Mouse (Mus musculus) spleen, adult 18-20 months (tissue): ENCODE data around the gene March4.

Experiments
- DNase-seq, 2 experiments: peaks; one replicate each; pipeline ENCODE4 v3.0.0; 2022; ENCODE audit warnings: mixed read lengths in 2 of 2

March4 gene

GRCm38 (mm10) chr1:72439146-72439545, 97.6 kb downstream of the March4 start:
- DNase-seq = no peak

DNA sequence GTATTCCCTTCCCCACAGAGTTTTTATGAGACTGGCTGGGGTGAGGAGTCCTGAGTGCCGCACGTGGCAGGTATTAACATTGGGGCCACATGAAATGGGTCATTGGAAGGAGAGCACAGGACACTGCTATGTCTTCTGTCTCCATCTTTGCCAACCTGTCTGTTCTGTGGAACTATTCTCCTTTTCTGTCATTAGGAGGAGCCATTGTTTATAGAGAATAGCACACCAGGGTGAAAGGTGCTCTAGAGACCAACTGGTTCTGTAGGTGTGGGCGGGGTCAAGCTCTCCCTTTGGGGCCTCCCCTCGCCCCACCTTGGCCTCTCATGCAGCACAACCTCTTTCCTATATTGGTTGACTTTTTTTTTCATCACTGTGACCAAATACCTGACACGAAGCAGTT, 99.8 kb downstream of the March4 start:
- no peak for DNase-seq

DNA sequence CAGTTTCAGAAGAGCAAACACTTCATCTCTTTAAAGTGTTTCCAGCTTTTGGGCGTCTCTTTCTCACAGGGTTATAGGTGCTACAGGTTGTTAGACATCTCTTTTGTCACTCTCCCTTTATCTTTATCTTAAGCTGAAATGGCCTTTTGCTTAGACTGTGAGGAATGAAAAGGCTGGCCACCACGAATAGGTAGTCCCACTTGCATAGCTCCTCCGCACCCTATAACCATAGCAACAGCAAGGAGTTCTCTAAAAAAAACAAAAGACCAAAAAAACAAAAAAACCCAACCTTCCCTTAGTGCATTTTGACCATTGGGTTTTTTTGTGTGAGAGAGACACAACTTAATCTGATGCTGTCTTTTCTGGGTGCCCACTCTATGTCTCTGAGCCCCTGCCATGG, 102.2 kb downstream of the March4 start:
- no peak for DNase-seq

DNA sequence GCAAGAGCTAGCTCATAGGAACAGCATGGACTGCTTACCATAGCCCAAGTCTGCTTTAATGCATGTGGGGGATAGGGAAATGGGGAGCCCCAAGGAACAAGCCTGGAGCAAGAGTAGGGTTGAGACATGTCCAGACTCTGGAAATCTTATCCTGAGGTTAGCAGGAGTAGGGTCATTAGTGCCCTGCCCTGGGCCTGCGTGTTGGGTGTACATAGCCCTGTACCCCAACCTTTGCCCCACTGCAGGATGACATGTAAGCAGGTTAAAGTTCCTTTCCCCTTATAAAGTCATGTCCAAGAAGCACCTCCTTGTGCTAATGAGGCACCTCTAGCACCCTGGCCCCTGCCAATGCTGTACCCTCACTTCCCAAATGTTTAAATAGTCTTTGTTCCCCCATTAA, 104.2 kb downstream of the March4 start:
- no peak for DNase-seq

DNA sequence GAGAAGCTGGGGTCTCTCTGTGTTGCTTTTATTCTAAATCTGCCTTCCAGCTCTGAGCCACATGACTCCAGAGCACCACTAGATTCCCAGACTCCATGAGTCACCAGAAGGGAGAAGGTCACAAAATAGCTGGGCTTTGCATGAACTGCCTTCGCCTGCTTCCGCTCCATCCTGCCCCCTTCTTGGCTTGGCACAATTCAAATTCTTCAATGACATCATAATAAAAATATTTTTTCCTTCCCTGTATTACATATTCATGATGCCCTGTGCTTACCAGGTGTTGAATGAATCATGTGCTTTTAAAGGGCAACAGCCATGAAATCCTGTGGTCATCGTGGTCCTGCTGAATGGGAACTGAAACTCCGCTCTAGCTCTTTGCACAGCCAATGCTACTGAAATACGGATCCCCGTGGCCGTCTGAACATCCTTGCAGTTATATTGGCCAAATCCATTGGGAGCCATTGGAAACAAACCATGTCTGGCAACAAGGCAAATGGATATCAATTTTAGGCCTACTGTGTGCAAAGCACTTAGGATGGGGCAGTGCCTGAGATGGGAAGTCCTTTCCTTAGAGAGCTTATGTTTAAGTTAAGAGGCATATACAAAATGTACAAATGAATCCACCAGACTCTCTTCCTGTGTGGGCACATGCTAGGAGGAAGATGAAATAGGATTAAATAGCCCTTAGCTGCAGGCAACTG, 107.5 kb downstream of the March4 start:
- no peak for DNase-seq

GRCm38 (mm10) chr1:72428526-72428925, 108.2 kb downstream of the March4 start:
- DNase-seq = no peak

DNA sequence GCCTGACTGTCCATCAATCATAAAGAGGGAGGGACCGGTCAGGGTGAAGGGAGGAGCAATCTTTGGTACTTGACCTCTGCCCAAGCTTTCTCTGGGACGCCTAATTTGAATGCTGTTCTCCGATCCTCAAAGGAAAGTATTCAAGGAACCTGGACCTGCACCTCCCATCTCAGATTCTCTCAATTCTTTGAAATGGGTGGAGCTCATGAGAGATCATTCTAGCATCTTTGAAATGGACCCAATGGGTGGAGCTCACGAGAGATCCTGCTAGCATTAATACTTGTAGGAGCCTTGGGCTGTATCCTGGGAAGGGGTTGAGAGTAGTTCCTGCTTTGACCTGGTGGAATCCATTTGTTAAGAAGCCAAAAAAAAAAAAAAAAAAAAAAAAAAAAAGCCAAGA, 110.3 kb downstream of the March4 start:
- no peak for DNase-seq

DNA sequence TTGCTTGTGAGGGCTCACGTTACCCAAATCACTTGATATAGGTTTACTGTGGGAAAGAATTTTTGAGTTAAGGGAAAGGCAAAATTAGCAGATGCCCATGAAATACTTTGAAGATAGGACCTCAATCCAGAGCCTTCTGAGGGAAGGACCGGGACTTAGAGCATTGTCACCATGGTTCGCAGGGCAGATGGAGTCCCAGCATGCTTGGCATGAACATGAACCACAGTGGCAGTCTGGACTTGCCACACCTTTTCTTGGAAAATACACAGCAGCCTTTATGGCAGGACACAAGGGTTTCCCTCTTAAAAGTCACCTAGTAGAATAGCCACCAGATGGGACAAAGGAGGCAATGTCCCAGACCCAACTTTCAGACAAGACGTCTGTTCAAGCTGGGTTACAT, 114.6 kb downstream of the March4 start:
- no peak for DNase-seq

DNA sequence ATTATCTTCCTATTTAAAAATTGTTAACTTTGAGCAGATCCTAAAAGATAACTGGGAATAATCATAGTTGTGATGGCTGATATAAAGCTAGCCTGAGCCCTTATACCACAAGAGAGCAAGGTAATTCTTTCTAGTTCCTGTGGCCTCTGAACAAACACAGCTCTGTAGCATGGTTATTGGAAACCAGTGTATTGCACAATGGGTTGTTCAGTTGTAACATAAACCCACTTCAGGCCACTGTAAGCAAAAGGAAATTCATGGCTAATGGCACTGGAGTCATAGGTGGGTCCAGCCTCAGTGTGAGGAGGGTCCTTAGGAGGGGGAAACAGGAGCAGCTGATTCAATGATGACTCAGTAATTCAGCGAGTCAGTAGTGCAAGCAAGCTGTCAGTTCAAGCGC, 116.5 kb downstream of the March4 start:
- DNase-seq = no peak

DNA sequence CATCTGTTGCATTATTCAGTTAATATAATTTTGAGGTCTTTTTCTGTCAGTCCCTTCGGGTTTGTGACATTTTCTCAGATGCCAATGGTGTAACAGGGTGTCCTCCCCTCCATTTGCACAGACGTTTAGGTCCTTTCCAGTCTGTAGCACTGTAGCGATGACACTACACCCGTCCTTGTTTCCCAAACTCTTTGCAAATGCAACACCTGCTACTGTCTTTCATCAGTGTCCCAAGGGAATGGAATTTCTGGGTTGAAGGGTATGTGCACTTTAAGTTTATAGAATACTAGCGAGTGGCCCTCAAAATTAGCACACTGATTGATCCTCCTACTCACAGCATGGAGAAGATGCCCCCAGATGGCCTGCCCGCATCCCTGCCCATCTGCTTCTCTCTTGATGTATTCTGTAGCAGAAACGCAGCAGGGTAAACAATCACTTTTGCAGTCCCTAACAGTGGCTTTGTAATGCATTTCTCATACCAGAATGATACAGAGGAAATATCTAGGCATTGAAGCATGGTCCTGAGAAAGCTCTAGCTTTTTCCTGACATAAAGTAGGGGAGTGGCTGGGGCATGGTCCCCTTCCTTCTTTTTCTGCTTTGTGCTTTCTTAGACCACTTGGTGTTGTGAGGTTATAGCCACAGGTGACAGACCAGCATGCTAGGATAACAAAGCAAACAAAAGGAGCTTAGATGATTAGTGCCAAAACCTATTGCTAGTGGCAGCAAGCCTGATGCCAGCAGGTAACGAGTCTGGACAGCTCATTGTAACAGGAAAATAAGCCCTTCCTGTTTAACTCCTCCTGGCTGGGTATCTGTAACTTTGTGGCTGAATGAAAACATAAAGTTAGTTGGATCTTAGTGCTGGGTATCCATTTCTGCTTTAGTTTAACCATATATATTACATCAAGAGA, 117.7 kb downstream of the March4 start:
- DNase-seq = no peak

GRCm38 (mm10) chr1:72414561-72415253, 122.0 kb downstream of the March4 start:
- DNase-seq = no peak

- DNase-seq = no peak
Measured at GRCm38 (mm10) chr1:72414133-72414532, 122.6 kb downstream of the March4 start.

- DNase-seq = no peak
Measured at GRCm38 (mm10) chr1:72413205-72413604, 123.5 kb downstream of the March4 start.

DNA sequence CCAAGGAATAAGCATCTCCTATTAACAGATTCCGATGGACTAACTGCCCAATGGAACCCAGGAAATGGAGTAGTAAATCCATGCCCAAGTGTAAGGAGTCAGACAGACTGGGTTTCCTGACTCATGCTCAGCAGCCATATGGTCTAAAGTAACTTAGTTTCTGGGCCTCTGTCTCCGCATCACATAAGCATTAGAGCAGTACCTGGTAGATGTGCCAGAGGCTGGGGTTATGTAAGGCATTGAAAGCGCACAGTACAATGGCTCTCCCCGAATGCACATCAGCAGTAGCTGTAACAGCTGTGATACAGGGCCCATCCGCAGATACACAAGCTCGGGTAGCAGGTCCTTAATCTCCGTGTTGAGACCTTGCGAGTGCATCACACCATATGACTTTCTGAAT, 125.6 kb downstream of the March4 start:
- DNase-seq = no peak

DNA sequence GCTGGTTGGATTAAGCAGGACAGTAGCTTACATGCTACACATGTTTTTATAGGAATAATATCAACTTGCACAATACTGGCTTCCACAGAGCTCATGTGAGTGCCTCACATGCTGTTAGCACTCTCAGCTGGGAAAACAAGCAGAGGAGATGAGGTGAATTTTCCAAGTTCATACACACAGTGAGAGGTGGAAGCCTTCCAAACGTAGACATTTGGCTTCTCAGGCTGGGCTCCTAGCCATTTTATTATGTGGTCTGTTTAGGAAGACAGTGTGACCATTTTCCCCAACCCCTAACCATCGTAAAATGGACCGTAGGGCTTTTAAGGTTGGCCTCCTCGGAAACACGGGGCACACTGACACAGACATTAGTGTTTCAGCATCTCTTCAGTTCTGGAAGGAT, 126.8 kb downstream of the March4 start:
- DNase-seq = no peak

DNA sequence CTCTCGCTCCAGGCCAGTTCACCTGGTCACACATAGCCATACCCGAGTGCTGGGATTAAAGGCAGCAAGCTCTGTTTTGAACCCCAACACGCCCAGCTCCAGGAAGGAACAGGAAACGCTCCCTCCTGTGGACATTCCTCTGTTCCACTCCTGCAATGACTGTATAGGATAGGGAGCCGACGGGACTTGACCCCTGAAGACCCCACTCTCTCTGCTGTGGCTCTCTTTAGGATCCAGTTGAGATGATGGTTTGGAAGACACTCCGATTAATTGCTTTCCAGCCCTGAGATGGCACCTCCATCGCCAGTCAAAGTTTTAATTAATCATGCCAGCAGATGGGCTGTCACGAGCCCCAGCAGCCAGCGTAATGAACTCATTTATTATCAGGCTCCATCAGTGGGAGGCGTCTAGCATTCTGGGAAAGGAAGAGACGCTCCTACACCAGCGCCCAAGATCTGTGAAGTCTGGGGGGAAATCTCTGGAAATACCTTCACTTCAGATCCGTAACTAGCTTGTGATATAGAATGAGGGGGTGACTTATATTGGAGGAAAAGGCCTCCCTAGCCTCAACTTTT, 130.1 kb downstream of the March4 start:
- DNase-seq = no peak

DNA sequence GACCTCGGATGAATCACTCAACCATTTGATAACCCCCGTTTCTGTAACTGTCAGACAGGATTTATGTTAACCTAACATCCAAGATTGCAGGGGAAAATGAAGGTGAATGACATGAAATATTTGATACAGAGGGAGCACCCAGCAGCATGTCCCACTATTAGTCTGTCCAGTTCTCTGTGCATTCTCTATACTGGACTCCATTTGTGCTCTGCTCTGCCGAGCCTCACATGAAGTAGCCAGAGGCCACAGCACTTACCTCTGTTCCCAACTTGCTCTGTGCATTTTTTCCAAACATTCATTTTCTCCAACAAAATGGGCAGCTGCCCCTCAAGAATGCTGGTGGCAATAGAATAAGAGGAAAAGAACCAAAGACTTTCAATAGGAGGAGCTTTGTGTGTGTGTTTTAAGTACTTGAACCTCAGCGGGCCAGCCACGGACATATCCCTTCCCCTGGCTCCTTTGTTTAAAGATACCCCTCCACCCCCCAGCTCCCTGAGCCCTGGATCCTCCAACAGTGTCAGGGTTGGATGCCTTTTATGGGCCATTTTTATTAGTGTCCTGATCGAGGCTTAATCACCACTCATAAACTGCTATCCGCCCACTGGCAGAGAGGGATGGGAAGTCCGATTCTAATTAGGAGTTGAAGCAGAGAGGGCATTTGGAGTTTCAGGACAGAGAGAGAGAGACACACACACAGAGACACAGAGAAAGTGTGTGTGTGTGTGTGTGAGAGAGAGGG, 135.2 kb downstream of the March4 start:
- no peak for DNase-seq

- no peak for DNase-seq
Measured at GRCm38 (mm10) chr1:72400616-72401015, 136.1 kb downstream of the March4 start.

DNA sequence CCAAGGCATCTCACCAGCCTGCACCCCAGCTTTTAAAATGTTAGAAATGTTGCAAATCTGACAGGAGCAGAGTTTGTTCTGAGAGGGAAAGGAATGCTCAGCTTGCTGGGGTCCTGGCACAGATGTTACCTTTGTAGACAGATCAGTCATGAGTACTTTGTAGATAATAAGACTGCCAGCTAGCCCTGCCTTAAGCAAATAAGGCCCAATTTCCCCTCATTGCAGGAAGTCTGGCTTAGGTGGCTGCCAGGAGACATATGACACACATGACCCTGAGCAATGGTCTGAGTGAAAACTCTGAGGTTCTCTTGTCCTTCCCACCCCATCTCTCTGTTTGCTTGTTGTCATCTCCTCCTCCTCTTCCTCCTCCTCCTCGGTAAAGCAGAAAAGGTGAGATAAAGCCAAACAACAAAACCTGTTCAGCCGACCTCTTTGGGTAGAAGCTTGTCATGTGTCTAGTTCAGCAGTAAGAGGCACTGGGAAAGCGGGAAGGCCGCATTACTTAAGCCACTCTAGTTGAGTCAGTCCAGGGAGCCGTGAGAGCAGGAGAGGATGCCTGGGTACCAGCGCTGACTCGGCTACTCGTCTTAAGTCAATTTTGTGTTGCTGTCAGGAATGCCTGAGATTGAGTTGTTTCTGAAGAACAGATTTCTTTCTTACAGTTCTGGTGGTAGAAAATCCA, 136.9 kb downstream of the March4 start:
- no peak for DNase-seq

DNA sequence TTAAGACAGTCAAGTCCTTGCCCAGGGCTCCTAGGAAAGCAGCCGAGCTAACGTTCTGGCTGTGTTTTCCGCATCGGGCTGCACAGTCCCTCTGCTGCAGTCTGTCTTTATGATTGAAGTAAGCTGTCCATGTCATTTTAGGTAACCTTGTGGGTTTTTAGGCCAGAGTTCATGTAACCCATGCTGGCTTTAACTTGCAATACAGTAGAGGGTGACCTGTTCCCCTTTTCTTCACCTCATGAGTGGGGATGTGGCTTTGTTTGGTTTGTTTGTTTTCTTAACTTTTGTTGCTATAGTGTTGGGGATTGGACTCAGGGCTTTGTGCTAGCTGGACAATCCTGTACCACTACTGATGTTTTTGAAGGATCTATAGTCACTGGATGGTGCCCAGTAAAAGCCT, 146.3 kb downstream of the March4 start:
- DNase-seq = no peak

GRCm38 (mm10) chr1:72383651-72384050, 153.1 kb downstream of the March4 start:
- DNase-seq = no peak

GRCm38 (mm10) chr1:72383056-72383455, 153.7 kb downstream of the March4 start:
- no peak for DNase-seq
